ENCODE assay signal across 9 mouse cellular contexts in the genomic region with DNA sequence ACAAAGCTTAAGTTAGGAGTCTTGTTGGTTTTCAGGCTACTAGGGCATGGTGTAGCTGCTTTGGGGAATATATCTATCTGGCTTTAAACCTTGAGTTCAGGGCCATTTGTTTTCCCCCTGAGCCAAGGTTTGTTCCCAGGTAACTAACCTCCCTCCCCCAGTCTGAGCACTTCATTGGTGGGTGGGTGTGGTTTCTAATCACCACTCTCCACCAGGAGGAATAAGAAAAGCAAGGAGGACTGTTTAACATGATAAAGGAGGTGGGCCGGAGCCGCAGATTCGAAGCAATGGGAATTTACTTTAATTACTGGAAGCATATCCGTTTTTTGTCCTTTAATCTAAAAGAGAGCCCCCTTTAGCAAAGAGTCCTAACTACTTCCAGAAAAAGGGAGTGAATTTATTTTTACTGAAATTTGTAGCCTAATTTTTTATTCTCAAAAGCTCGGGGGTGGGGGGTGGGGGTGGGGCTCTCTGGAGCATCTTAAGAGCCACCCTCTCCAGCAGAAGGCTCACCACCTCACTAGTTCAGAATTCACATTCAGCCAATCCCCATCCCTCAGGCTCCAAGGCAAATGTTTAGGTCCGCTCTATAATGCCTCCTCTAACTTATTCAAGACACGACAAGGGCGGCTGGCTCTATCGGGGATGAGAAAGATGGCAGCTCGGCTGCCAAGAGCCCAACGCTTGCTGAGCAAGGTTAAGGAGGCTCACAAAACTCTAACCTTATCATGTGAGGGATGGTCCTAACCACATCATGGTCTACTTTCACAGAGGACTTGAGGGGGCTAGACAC. TPM values are rescaled to one million over a fixed set of nuclear protein-coding genes. Genes with fewer than 3 reads are reported as not detected.
DNase-seq lines count a peak whose midpoint lies in the region; ATAC-seq and TF ChIP-seq lines count a peak whose summit lies in the region.
"Had no signal": no experiment of that assay in that cellular context is flagged by ENCODE, and none has a peak within 500 bp of the region (broad histone marks: within the 10 kb centered on the region; RNA-seq: fewer than 3 reads in every experiment).

No protein-coding gene starts in this region.

- no peak overlapping the region for H3K27ac ChIP-seq in lung, embryonic 14.5 days (ENCODE audit: low read depth)
- H3K27ac ChIP-seq in limb, embryonic 14.5 days (replicated peaks; ENCODE audit: low read depth, low read length): no peak overlapping the region
- H3K27ac ChIP-seq in stomach, embryonic 14.5 days (ENCODE audit: low read length): no peak overlapping the region; the same call in 1 of the 2 replicates
- H3K27ac ChIP-seq: embryonic facial prominence, embryonic 15.5 days had no signal

- H3K9ac ChIP-seq in lung, embryonic 14.5 days: no peak overlapping the region
- H3K9ac ChIP-seq in limb, embryonic 14.5 days (ENCODE audit: low read depth, low read length, severe bottlenecking): no peak overlapping the region
- H3K9ac ChIP-seq in stomach, embryonic 14.5 days (replicated peaks; ENCODE audit: low read depth, low read length): peak overlapping the region; percentile 38; the same call in 1 of the 2 replicates
- H3K9ac ChIP-seq: embryonic facial prominence, embryonic 15.5 days had no signal

- no peak for TF ChIP-seq CTCF in lung, embryonic 14.5 days (IDR thresholded peaks at IDR 0.05; ENCODE audit: low read depth)

- H3K27me3 ChIP-seq in lung, embryonic 14.5 days (ENCODE audit: insufficient read depth, low read length): peaks cover 34% of the 10 kb centered on the region
- peaks cover 43% of the 10 kb centered on the region for H3K27me3 ChIP-seq in limb, embryonic 14.5 days (ENCODE audit: control insufficient read depth, insufficient read depth, low read length)
- H3K27me3 ChIP-seq in stomach, embryonic 14.5 days (ENCODE audit: control insufficient read depth, insufficient read depth, low read length): no peaks in the 10 kb centered on the region

- H3K36me3 ChIP-seq in lung, embryonic 14.5 days (ENCODE audit: insufficient read depth): peaks cover 5% of the 10 kb centered on the region; the same call in 1 of the 2 replicates
- 0 out of 2 replicates have a peak, but pooled peaks cover 3% of the 10 kb centered on the region for H3K36me3 ChIP-seq in limb, embryonic 14.5 days (ENCODE audit: control insufficient read depth, insufficient read depth, low read length)
- H3K36me3 ChIP-seq in stomach, embryonic 14.5 days (ENCODE audit: control insufficient read depth, insufficient read depth, low read length): peaks cover 10% of the 10 kb centered on the region
- H3K36me3 ChIP-seq: embryonic facial prominence, embryonic 15.5 days had no signal

- peak overlapping the region; percentile 95 for H3K4me2 ChIP-seq in lung, embryonic 14.5 days
- peak overlapping the region; percentile 17; the same call in 1 of the 2 replicates for H3K4me2 ChIP-seq in limb, embryonic 14.5 days (replicated peaks; ENCODE audit: low read depth, low read length, severe bottlenecking)
- peak overlapping the region; percentile 89 for H3K4me2 ChIP-seq in stomach, embryonic 14.5 days (replicated peaks; ENCODE audit: low read depth, low read length)

- peak overlapping the region; percentile 65; the same call in 1 of the 2 replicates for H3K4me3 ChIP-seq in lung, embryonic 14.5 days (ENCODE audit: low read depth, low read length)
- peak overlapping the region; percentile 72 for H3K4me3 ChIP-seq in limb, embryonic 14.5 days (replicated peaks; ENCODE audit: low read length)
- H3K4me3 ChIP-seq in stomach, embryonic 14.5 days (ENCODE audit: low read depth, low read length): peak overlapping the region; percentile 64

- ATAC-seq in lung, embryonic 14.5 days (ENCODE audit: insufficient read depth): no peak
- ATAC-seq in limb, embryonic 14.5 days (ENCODE audit: low FRiP score, low read depth): no peak
- ATAC-seq in stomach, embryonic 14.5 days (ENCODE audit: insufficient number of reproducible peaks, insufficient read depth, low FRiP score, low read depth): no peak

- no peak for DNase-seq in lung, embryonic 14.5 days
- DNase-seq in lung, postnatal 14 days: no peak
- DNase-seq in embryo, embryonic 11 days: peak; percentile 33
- DNase-seq in limb, embryonic 14.5 days (ENCODE audit: low spot score): no peak
- no peak for DNase-seq in cerebellum, adult 9-11 months
- no peak for DNase-seq in testis, postnatal 10 days (ENCODE audit: low spot score)
- DNase-seq: kidney, adult 18-20 months had no signal

- no peak for TF ChIP-seq POLR2A in limb, embryonic 14.5 days (IDR thresholded peaks at IDR 0.05; ENCODE audit: borderline replicate concordance, extremely low read depth, insufficient read depth, insufficient read length)

- H3K9me3 ChIP-seq in lung, embryonic 14.5 days (ENCODE audit: low read depth, low read length): no peaks in the 10 kb centered on the region
- H3K9me3 ChIP-seq in limb, embryonic 14.5 days (ENCODE audit: control insufficient read depth, low read length): no peaks in the 10 kb centered on the region
- no peaks in the 10 kb centered on the region for H3K9me3 ChIP-seq in stomach, embryonic 14.5 days (ENCODE audit: control insufficient read depth, low read depth, low read length)
- H3K9me3 ChIP-seq: embryonic facial prominence, embryonic 15.5 days had no signal

- peaks cover 8% of the 10 kb centered on the region for H3K4me1 ChIP-seq in lung, embryonic 14.5 days (ENCODE audit: insufficient read depth)
- H3K4me1 ChIP-seq in limb, embryonic 14.5 days (ENCODE audit: control insufficient read depth, insufficient read depth, low read length): peaks cover 23% of the 10 kb centered on the region
- H3K4me1 ChIP-seq in stomach, embryonic 14.5 days (ENCODE audit: control insufficient read depth, insufficient read depth, low read length): peaks cover 22% of the 10 kb centered on the region; the same call in 1 of the 2 replicates

- 29% methylated on average over 11 of the region's 11 CpGs for WGBS in lung, embryonic 14.5 days
- 24% methylated on average over 11 of the region's 11 CpGs for WGBS in limb, embryonic 14.5 days
- 36% methylated on average over 11 of the region's 11 CpGs for WGBS in stomach, embryonic 14.5 days

RNA-seq across cellular contexts. Expression of a gene that starts 3.9 kb away (rescaled TPM):
- polyA plus RNA-seq in lung, embryonic 14.5 days (2014; fragmentation: Nextera tagmentation; extraction: Ambion mirVana): 2.0 and 2.6 TPM in 2 replicates
- polyA plus RNA-seq in limb, embryonic 14.5 days (2012; rRNA removed): 3.9 and 6.8 TPM in 2 replicates
- polyA plus RNA-seq in limb, embryonic 14.5 days (2014; fragmentation: Nextera tagmentation; extraction: Ambion mirVana): 1.6 and 2.1 TPM in 2 replicates
- polyA plus RNA-seq in stomach, embryonic 14.5 days (2014; fragmentation: Nextera tagmentation; extraction: Ambion mirVana): 11.6 and 11.8 TPM in 2 replicates

RNA-seq across cellular contexts. Expression of a gene that starts 43.4 kb away (rescaled TPM):
- polyA plus RNA-seq in lung, embryonic 14.5 days (2014; fragmentation: Nextera tagmentation; extraction: Ambion mirVana): 6.8 and 8.4 TPM in 2 replicates
- polyA plus RNA-seq in limb, embryonic 14.5 days (2012; rRNA removed): 40.8 and 41.5 TPM in 2 replicates
- polyA plus RNA-seq in limb, embryonic 14.5 days (2014; fragmentation: Nextera tagmentation; extraction: Ambion mirVana): 9.4 and 9.9 TPM in 2 replicates
- polyA plus RNA-seq in stomach, embryonic 14.5 days (2014; fragmentation: Nextera tagmentation; extraction: Ambion mirVana): 8.9 and 10.9 TPM in 2 replicates

Comparison
In these comparisons a context has a peak if more than half of its experiments do, and no peak if none do; other contexts are left out.
1. H3K4me2 ChIP-seq: peak in every context shown above with its lines; median percentile 95 in lung, embryonic 14.5 days; 89 in stomach, embryonic 14.5 days; 17 in limb, embryonic 14.5 days.